Mouse (Mus musculus): Measurements from ENCODE around the gene Rab17.

- TF ChIP-seq CTCF (IDR thresholded peaks at IDR 0.05; ENCODE audit: control insufficient read depth, insufficient read depth, insufficient read length) (no peak), MYOG (IDR thresholded peaks at IDR 0.05; ENCODE audit: control insufficient read depth, extremely low read depth, insufficient read length) (no peak), CEBPB (IDR thresholded peaks at IDR 0.05; ENCODE audit: low read depth) (no peak), USF1 (IDR thresholded peaks at IDR 0.05; ENCODE audit: low read depth) (no peak), MAX (IDR thresholded peaks at IDR 0.05) (no peak)
Measured at GRCm38 (mm10) chr1:90926030-90926429, 43.4 kb downstream of the Rab17 start.
